Mouse (Mus musculus) layer of hippocampus, postnatal 36 days (tissue): ENCODE data around the gene Sh3pxd2a. TPM values are rescaled to one million over a fixed set of nuclear protein-coding genes. Genes with fewer than 3 reads are reported as not detected.

Experiments
- DNase-seq, 2 experiments: peaks; one replicate each; pipeline ENCODE4 v3.0.0; 2022
- total RNA-seq, 2 experiments: library from RNA; stranded (reverse); gene quantifications; 2 replicates each; pipeline ENCODE4 v1.2.3; 2021

Sh3pxd2a gene
- total RNA-seq, 2 experiments from 2014 or later = 32.8 to 38.8 TPM

- no peak for DNase-seq
Observed at GRCm38 (mm10) chr19:47367271-47367879, 96.8 kb downstream of the Sh3pxd2a start.

- DNase-seq = no peak
Observed at GRCm38 (mm10) chr19:47366576-47366975, 97.6 kb downstream of the Sh3pxd2a start.

GRCm38 (mm10) chr19:47363086-47363668 is 101.0 kb downstream of the Sh3pxd2a start:
- no peak for DNase-seq

- DNase-seq = no peak
Observed at GRCm38 (mm10) chr19:47360921-47361320, 103.3 kb downstream of the Sh3pxd2a start.

- no peak for DNase-seq
Observed at GRCm38 (mm10) chr19:47360017-47360416, 104.2 kb downstream of the Sh3pxd2a start.

- DNase-seq = no peak
Observed at GRCm38 (mm10) chr19:47359166-47359931, 104.9 kb downstream of the Sh3pxd2a start.

- DNase-seq = no peak
Observed at GRCm38 (mm10) chr19:47357297-47357696, 106.9 kb downstream of the Sh3pxd2a start.

- DNase-seq = peak; percentile 60 to 79
Observed at GRCm38 (mm10) chr19:47356188-47356857, 107.9 kb downstream of the Sh3pxd2a start.

- no peak for DNase-seq
Observed at GRCm38 (mm10) chr19:47354456-47354855, 109.7 kb downstream of the Sh3pxd2a start.

- no peak for DNase-seq
Observed at GRCm38 (mm10) chr19:47349043-47349442, 115.2 kb downstream of the Sh3pxd2a start.

GRCm38 (mm10) chr19:47348395-47349016 is 115.7 kb downstream of the Sh3pxd2a start:
- no peak for DNase-seq

GRCm38 (mm10) chr19:47347021-47347643 is 117.1 kb downstream of the Sh3pxd2a start:
- no peak for DNase-seq

GRCm38 (mm10) chr19:47346606-47347005 is 117.6 kb downstream of the Sh3pxd2a start:
- DNase-seq = no peak

- no peak for DNase-seq
Observed at GRCm38 (mm10) chr19:47345851-47346568, 118.2 kb downstream of the Sh3pxd2a start.

- DNase-seq = peak; percentile 71 to 72
Observed at GRCm38 (mm10) chr19:47343422-47343821, 120.8 kb downstream of the Sh3pxd2a start.

- DNase-seq = peak; percentile 82 to 83
Observed at GRCm38 (mm10) chr19:47339165-47339564, 125.0 kb downstream of the Sh3pxd2a start.

- DNase-seq = no peak
Observed at GRCm38 (mm10) chr19:47338396-47339164, 125.6 kb downstream of the Sh3pxd2a start.

- DNase-seq = peak; percentile 88 to 90
Observed at GRCm38 (mm10) chr19:47337743-47338142, 126.5 kb downstream of the Sh3pxd2a start.

- no peak for DNase-seq
Observed at GRCm38 (mm10) chr19:47337191-47337590, 127.0 kb downstream of the Sh3pxd2a start.

GRCm38 (mm10) chr19:47335262-47335661 is 128.9 kb downstream of the Sh3pxd2a start:
- no peak for DNase-seq

GRCm38 (mm10) chr19:47334713-47335112 is 129.5 kb downstream of the Sh3pxd2a start:
- DNase-seq = no peak
